Mouse (Mus musculus) bone marrow macrophage, adult 2 months (primary cell): ENCODE results near the gene Agtr1b. TPM values are rescaled to one million over a fixed set of nuclear protein-coding genes. Genes with fewer than 3 reads are reported as not detected.

Source experiments
- H3K27ac ChIP-seq: 2 replicates; pipeline ENCODE4 v1.5.1; 2012; ENCODE audit warnings: low read depth, low read length; ENCODE audit not compliant: insufficient read depth
- H3K4me1 ChIP-seq: 2 replicates; pipeline ENCODE4 v1.6.1; 2012; ENCODE audit warnings: low read length; ENCODE audit not compliant: control insufficient read depth, insufficient read depth
- H3K4me3 ChIP-seq: 2 replicates; pipeline ENCODE4 v1.5.1; 2012; ENCODE audit warnings: mild to moderate bottlenecking, low read length, moderate library complexity; ENCODE audit not compliant: insufficient read depth
- CTCF ChIP-seq: IDR thresholded peaks from 2 replicates; pipeline ENCODE4 v1.5.1; 2012; ENCODE audit warnings: low read depth, mild to moderate bottlenecking, low read length, moderate library complexity
- POLR2A ChIP-seq: IDR thresholded peaks from 2 replicates; pipeline ENCODE4 v1.6.1; 2012; ENCODE audit warnings: mild to moderate bottlenecking, low read depth, low read length, borderline replicate concordance
- polyA plus RNA-seq: library from polyadenylated mRNA; stranded (reverse); fragments of >200 nt; gene quantifications from 2 replicates; pipeline ENCODE4 v1.2.4, GENCODE M21; 2012; ENCODE audit not compliant: missing spikeins, insufficient read depth, insufficient read length

The Agtr1b gene
- polyA plus RNA-seq, 1 experiment = not detected

- Histone ChIP-seq H3K4me1 (peaks cover 7% of the 10 kb centered on the region), H3K27ac (peak overlapping the region; percentile 76), H3K4me3 (no peak overlapping the region)
- TF ChIP-seq POLR2A (no peak), CTCF (no peak)
These were observed 72.2 kb downstream of the Agtr1b start for GRCm38 (mm10) chr3:20294542-20295348.

GRCm38 (mm10) chr3:20291370-20291769 lies 75.6 kb downstream of the Agtr1b start:
- Histone ChIP-seq H3K27ac (no peak overlapping the region), H3K4me3 (no peak overlapping the region), H3K4me1 (peaks cover 5% of the 10 kb centered on the region)
- no peak for TF ChIP-seq CTCF
- TF ChIP-seq POLR2A = no peak

GRCm38 (mm10) chr3:20288761-20289160 lies 78.2 kb downstream of the Agtr1b start:
- H3K27ac ChIP-seq = no peak overlapping the region
- no peak for TF ChIP-seq CTCF
- H3K4me1 ChIP-seq = no peaks in the 10 kb centered on the region
- H3K4me3 ChIP-seq = no peak overlapping the region

- Histone ChIP-seq H3K4me3 (no peak overlapping the region), H3K27ac (no peak overlapping the region), H3K4me1 (no peaks in the 10 kb centered on the region)
- no peak for TF ChIP-seq POLR2A
- no peak for TF ChIP-seq CTCF
These were observed 85.2 kb downstream of the Agtr1b start for GRCm38 (mm10) chr3:20281796-20282195.

GRCm38 (mm10) chr3:20275633-20276032 lies 91.3 kb downstream of the Agtr1b start, which contains the start of gene Cpb1:
Gene Cpb1, minus strand, starts transcription at chr3:20275733.
- Histone ChIP-seq H3K4me3 (no peak within 1 kb of the TSS), H3K27ac (no peak within 1 kb of the TSS), H3K4me1 (no peaks in the 10 kb centered on the region)
- no peak for TF ChIP-seq CTCF
- TF ChIP-seq POLR2A = no peak

Other genes starting within 250 kb of the Agtr1b start
- gene Gyg, start 211.9 kb downstream of the Agtr1b start, polyA plus RNA-seq = 171 and 172 TPM in 2 replicates
- 0.38 and 0.56 TPM in 2 replicates for gene Cpa3, start 125.0 kb downstream of the Agtr1b start, polyA plus RNA-seq
- gene Cpb1, start 91.4 kb downstream of the Agtr1b start, polyA plus RNA-seq = not detected in 2 replicates